Mouse (Mus musculus) thymus, adult 2 months (tissue): ENCODE measurements around the gene Hspb1.

Experiments
- CTCF ChIP-seq: fragments of 200-500 bp; IDR thresholded peaks from 2 replicates; pipeline ENCODE4 v1.5.1; 2012; ENCODE audit warnings: mild to moderate bottlenecking, control low read depth, low read length, moderate library complexity, borderline replicate concordance; ENCODE audit not compliant: control insufficient read depth, poor library complexity, insufficient read depth; ENCODE audit errors: extremely low read depth
- POLR2A ChIP-seq: fragments of 200-500 bp; IDR thresholded peaks from 2 replicates; pipeline ENCODE4 v1.6.1; 2012; ENCODE audit warnings: mild to moderate bottlenecking, low read length, control low read depth, moderate library complexity; ENCODE audit not compliant: control insufficient read depth, poor library complexity, insufficient read depth; ENCODE audit errors: extremely low read depth

DNA sequence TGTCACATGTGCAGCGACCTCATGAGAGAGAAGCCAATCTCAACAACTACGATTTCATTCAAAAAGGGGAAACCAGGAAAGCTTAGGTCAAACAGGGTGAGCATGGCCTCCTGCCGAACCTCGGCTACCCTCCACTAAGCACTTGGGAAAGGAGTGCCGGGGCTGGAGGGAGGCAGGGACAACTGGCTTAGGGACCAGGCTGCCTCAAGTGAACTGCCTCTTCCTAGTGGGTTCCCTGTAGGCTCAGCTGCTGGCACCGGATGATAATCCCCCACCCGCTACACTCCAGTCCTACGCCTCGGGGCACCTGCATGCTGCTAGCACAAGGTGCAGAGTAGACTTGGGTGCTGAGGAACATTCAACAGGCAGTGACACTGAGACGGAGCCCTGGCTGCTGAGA, 21.9 kb downstream of the Hspb1 start:
- TF ChIP-seq POLR2A (no peak), CTCF (no peak)
